Mouse (Mus musculus): ENCODE results near the gene Gm20388. TPM values are rescaled to one million over a fixed set of nuclear protein-coding genes. Genes with fewer than 3 reads are reported as not detected.
"Not testable (repeated sequence)": the region's sequence is repeated elsewhere in the genome, so short reads cannot be mapped to it uniquely, and the experiment has no call there.

Gm20388 gene
- polyA plus RNA-seq, 1 experiment from 2014 or later = 5.5 TPM

DNA sequence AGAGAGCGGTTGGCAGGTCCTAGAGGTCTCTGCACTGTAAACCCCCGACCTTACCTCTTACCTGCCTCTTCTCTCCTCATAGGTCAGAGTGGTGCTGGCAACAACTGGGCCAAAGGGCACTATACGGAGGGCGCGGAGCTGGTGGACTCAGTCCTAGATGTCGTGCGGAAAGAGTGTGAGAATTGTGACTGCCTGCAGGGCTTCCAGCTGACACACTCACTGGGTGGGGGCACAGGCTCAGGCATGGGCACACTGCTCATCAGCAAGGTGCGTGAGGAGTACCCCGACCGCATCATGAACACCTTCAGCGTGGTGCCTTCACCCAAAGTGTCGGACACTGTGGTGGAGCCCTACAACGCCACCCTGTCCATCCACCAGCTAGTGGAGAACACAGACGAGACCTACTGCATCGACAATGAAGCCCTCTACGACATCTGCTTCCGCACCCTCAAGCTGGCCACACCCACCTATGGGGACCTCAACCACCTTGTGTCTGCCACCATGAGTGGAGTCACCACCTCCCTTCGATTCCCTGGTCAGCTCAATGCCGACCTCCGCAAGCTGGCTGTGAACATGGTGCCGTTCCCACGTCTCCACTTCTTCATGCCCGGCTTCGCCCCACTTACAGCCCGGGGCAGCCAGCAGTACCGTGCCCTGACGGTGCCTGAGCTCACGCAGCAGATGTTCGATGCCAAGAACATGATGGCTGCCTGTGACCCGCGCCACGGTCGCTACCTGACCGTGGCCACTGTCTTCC, 3510.1 kb downstream of the Gm20388 start:
- H3K4me2 ChIP-seq = no peak overlapping the region
- no peaks in the 10 kb centered on the region for H3K27me3 ChIP-seq
- no peaks in the 10 kb centered on the region for H3K9me3 ChIP-seq
- H3K9ac ChIP-seq = no peak overlapping the region
- no peak overlapping the region for H3K4me3 ChIP-seq
- ATAC-seq (ENCODE audit: borderline replicate concordance, extremely low read depth, low FRiP score, low TSS enrichment) = no peak
- no peaks in the 10 kb centered on the region for H3K4me1 ChIP-seq
- no peaks in the 10 kb centered on the region for H3K36me3 ChIP-seq
- WGBS = 90% methylated on average over 34 of the region's 34 CpGs
- no peak overlapping the region for H3K27ac ChIP-seq

DNA sequence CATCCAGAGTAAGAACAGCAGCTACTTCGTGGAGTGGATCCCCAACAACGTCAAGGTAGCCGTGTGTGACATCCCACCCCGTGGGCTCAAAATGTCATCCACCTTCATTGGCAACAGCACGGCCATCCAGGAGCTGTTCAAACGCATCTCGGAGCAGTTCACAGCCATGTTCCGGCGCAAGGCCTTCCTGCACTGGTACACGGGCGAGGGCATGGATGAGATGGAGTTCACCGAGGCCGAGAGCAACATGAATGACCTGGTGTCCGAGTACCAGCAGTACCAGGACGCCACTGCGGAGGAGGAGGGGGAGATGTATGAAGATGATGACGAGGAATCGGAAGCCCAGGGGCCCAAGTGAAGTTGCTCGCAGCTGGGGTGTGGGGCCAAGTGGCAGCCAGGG, 3510.7 kb downstream of the Gm20388 start:
- H3K9me3 ChIP-seq = no peaks in the 10 kb centered on the region
- no peak for ATAC-seq (ENCODE audit: borderline replicate concordance, extremely low read depth, low FRiP score, low TSS enrichment)
- H3K9ac ChIP-seq = no peak overlapping the region
- H3K36me3 ChIP-seq = no peaks in the 10 kb centered on the region
- no peak overlapping the region for H3K4me3 ChIP-seq
- 80% methylated on average over 19 of the region's 19 CpGs for WGBS
- H3K27me3 ChIP-seq = no peaks in the 10 kb centered on the region
- H3K4me1 ChIP-seq = no peaks in the 10 kb centered on the region
- no peak overlapping the region for H3K27ac ChIP-seq
- no peak overlapping the region for H3K4me2 ChIP-seq

DNA sequence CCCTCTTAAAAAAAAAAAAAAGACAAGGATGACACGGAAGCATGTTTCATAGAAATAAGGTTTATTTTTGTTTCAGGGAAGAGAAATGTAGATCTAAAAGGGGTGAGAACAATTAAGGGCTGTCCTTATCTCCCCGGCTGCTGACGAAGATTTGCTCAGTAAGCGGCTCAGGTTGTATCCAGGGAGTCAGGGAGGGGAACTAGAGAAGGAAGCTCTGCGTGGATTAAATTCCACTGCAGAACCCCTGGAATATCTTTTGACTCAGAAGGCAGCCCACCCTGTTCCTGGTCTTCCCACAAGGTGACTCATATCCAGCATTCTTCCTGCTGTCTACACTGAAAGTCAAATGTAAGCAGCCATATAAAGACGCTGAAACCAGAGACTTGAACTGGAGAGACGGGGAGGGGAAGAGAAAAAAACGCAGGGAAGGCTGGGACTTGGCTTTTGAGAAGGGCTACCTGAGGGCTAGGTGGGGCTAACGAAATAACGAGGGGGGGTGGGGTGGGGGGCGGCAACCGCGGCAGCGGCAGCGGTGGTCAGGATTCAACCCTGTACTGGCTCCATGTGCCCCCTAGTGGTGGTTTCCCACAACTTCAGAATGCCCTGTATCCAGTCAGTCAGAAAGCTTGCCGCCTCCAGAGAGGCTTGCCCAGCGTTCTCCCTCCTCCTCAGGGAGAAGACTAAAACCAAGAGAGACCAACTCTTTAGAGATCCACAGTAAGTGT, 3511.6 kb downstream of the Gm20388 start:
- Histone ChIP-seq H3K4me2 (peak overlapping the region; percentile 51), H3K36me3 (no peaks in the 10 kb centered on the region), H3K9me3 (peaks cover 2% of the 10 kb centered on the region; the same call in 1 of the 2 replicates), H3K4me3 (peak overlapping the region; percentile 21), H3K4me1 (no peaks in the 10 kb centered on the region), H3K27ac (no peak overlapping the region), H3K27me3 (no peaks in the 10 kb centered on the region), H3K9ac (no peak overlapping the region)
- 6% methylated on average over 17 of the region's 17 CpGs for WGBS
- ATAC-seq (ENCODE audit: borderline replicate concordance, extremely low read depth, low FRiP score, low TSS enrichment) = no peak

GRCm38 (mm10) chr8:123422781-123423159, 3512.1 kb downstream of the Gm20388 start:
- Histone ChIP-seq H3K4me3 (no peak overlapping the region), H3K36me3 (no peaks in the 10 kb centered on the region), H3K4me1 (no peaks in the 10 kb centered on the region), H3K9ac (no peak overlapping the region), H3K9me3 (peaks cover 8% of the 10 kb centered on the region; the same call in 1 of the 2 replicates), H3K4me2 (peak overlapping the region; percentile 51; the same call in 1 of the 2 replicates), H3K27ac (no peak overlapping the region), H3K27me3 (no peaks in the 10 kb centered on the region)
- no peak for ATAC-seq (ENCODE audit: borderline replicate concordance, extremely low read depth, low FRiP score, low TSS enrichment)
- 13% methylated on average over 3 of the region's 3 CpGs for WGBS

GRCm38 (mm10) chr8:123423441-123423840, 3512.8 kb downstream of the Gm20388 start, which contains the start of gene Def8:
TSS of gene Def8 (plus strand) at chr8:123423527.
- H3K4me2 ChIP-seq = peak within 1 kb of the TSS; percentile 51
- peaks cover 15% of the 10 kb centered on the region; the same call in 1 of the 2 replicates for H3K9me3 ChIP-seq
- no peaks in the 10 kb centered on the region for H3K36me3 ChIP-seq
- no peak for ATAC-seq (ENCODE audit: borderline replicate concordance, extremely low read depth, low FRiP score, low TSS enrichment)
- H3K9ac ChIP-seq = no peak within 1 kb of the TSS
- H3K4me3 ChIP-seq = peak within 1 kb of the TSS; percentile 21
- no peaks in the 10 kb centered on the region for H3K27me3 ChIP-seq
- no peaks in the 10 kb centered on the region for H3K4me1 ChIP-seq
- no peak within 1 kb of the TSS for H3K27ac ChIP-seq
- WGBS = 63% methylated on average over 7 of the region's 7 CpGs

GRCm38 (mm10) chr8:123426511-123427509, 3516.2 kb downstream of the Gm20388 start:
- ATAC-seq (ENCODE audit: borderline replicate concordance, extremely low read depth, low FRiP score, low TSS enrichment) = no peak
- WGBS = 95% methylated on average over 27 of the region's 27 CpGs

DNA sequence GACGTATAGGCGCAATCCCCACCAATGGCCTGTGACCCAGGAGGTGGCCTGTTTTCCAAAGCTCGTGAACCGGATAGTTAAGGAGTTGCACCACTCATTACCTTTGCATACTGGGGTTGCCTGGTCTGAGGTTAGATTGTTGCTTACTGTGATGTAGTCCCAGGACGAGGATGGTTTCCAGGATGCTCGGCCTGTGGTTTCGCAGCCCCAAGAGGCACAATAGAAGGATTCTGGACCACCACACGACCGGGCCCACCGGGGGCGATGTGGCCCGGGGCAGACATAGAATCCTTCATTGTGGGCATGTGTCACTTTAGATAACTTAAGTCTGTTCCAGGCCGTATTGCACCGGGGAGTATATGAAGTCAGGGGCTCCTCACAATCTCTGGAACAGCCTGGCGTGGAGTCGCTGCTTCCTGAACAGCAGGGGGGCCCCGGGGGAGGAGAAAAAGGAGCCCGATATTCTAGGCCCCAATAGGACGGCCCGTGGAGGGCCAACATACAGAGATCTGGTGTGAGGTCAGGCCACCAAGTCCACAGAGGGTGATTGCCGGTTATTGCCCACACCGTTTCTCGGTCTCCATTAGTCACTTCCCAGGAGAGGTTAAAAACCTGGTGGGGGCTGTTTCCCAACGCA, 3517.1 kb downstream of the Gm20388 start:
- no peaks in the 10 kb centered on the region for H3K27me3 ChIP-seq
- no peak overlapping the region for H3K27ac ChIP-seq
- H3K4me1 ChIP-seq = no peaks in the 10 kb centered on the region
- WGBS = 97% methylated on average over 24 of the region's 24 CpGs
- peaks cover 41% of the 10 kb centered on the region for H3K9me3 ChIP-seq
- H3K9ac ChIP-seq = no peak overlapping the region
- H3K4me2 ChIP-seq = no peak overlapping the region
- no peak for ATAC-seq (ENCODE audit: borderline replicate concordance, extremely low read depth, low FRiP score, low TSS enrichment)
- no peak overlapping the region for H3K4me3 ChIP-seq
- H3K36me3 ChIP-seq = no peaks in the 10 kb centered on the region

More at GRCm38 (mm10) chr8:123426511-123427509, 3516.2 kb downstream of the Gm20388 start:
- H3K4me1 ChIP-seq = no peaks in the 10 kb centered on the region
- no peaks in the 10 kb centered on the region for H3K36me3 ChIP-seq
- peaks cover 33% of the 10 kb centered on the region; the same call in 1 of the 2 replicates for H3K9me3 ChIP-seq
- H3K9ac ChIP-seq = no peak overlapping the region
- no peak overlapping the region for H3K4me3 ChIP-seq
- no peaks in the 10 kb centered on the region for H3K27me3 ChIP-seq
- no peak overlapping the region for H3K27ac ChIP-seq
- no peak overlapping the region for H3K4me2 ChIP-seq

DNA sequence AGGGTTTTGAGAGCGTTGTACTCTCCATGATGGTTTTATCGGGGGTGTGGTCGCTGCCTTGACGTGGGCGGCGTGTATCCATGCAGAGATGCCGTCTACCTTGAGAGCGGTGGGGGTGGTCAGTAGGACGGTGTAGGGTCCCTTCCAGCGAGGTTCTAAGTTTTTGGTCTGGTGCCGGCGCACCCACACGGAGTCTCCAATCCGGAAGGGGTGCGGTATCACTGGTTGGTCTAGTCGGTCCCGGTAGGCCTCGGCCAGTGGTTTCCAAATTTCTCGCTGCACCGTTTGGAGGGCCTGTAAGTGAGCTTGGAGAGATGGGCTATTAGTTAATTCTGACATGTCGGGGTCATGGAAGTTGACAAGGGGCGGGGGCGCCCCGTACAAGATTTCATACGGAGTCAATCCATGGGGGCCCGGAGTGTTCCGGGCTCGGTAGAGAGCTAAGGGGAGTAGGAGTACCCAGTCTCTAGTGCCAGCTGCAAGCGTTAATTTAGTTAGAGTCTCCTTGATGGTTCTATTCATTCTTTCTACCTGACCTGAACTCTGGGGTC, 3517.8 kb downstream of the Gm20388 start:
- H3K4me2 ChIP-seq = no peak overlapping the region
- no peaks in the 10 kb centered on the region for H3K36me3 ChIP-seq
- no peak overlapping the region for H3K4me3 ChIP-seq
- H3K27ac ChIP-seq = no peak overlapping the region
- WGBS = 96% methylated on average over 29 of the region's 29 CpGs
- H3K4me1 ChIP-seq = no peaks in the 10 kb centered on the region
- ATAC-seq (ENCODE audit: borderline replicate concordance, extremely low read depth, low FRiP score, low TSS enrichment) = no peak
- peaks cover 41% of the 10 kb centered on the region for H3K9me3 ChIP-seq
- no peak overlapping the region for H3K9ac ChIP-seq
- H3K27me3 ChIP-seq = no peaks in the 10 kb centered on the region

DNA sequence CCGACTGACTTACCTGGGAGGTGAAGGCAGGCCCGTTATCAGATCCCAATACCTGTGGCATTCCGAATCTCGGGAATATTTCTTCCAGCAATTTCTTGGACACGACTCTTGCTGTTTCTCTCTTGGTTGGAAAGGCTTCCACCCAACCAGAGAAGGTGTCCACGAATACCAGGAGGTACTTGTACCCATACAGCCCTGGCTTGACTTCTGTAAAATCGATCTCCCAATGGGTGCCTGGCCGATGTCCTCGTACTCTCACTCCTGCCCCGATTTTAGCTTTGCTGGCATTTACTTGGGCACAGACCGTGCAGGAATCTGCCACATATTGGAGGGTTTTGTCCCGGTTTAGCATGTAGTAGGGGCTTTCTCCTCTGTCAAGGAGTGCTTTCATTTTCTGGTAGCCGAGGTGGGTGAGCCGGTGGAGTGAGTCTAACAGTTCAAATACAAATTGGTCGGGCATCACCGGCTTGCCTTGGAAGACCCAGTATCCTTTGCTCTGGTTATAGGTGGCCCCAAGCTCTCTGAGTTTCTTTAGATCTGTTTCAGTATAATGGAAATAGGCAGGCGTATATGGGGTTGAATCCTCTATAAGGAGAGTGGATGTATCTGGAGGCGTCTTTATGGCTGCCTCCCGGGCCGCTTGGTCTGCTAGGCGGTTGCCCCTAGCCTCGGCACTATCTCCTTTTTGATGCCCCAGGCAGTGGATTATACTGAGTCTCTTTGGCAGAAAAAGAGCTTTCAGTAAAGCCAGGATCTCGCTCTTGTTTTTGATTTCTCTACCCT, 3518.5 kb downstream of the Gm20388 start:
- no peaks in the 10 kb centered on the region for H3K36me3 ChIP-seq
- 94% methylated on average over 23 of the region's 23 CpGs for WGBS
- ATAC-seq (ENCODE audit: borderline replicate concordance, extremely low read depth, low FRiP score, low TSS enrichment) = no peak
- H3K27me3 ChIP-seq = no peaks in the 10 kb centered on the region
- no peak overlapping the region for H3K27ac ChIP-seq
- no peaks in the 10 kb centered on the region for H3K4me1 ChIP-seq
- H3K4me3 ChIP-seq = no peak overlapping the region
- H3K9me3 ChIP-seq = peaks cover 41% of the 10 kb centered on the region
- no peak overlapping the region for H3K4me2 ChIP-seq
- H3K9ac ChIP-seq = no peak overlapping the region

DNA sequence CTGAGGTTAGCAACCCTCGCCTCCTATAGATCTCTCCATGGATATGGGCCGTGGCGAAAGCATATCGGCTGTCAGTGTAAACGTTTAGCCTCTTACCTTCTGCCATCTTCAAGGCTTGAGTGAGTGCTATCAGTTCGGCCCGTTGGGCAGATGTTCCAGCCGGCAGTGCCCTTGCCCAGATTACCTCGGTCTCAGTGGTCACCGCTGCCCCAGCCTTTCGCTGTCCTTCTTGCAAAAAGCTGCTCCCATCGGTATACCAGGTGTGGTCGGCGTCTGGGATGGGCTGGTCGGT, 3519.0 kb downstream of the Gm20388 start:
- H3K27me3 ChIP-seq; ATAC-seq (ENCODE audit: borderline replicate concordance, extremely low read depth, low FRiP score, low TSS enrichment); H3K36me3 ChIP-seq; H3K4me3 ChIP-seq; H3K9ac ChIP-seq; H3K27ac ChIP-seq; H3K4me2 ChIP-seq; H3K4me1 ChIP-seq: not testable (repeated sequence)
- H3K9me3 ChIP-seq = peaks cover 41% of the 10 kb centered on the region
- 94% methylated on average over 15 of the region's 15 CpGs for WGBS

Measured in lung, embryonic 15.5 days (tissue).